Mouse (Mus musculus): ENCODE measurements at regions not wholly inside any gene's neighbourhood (a gene's known extent, or its start where the extent isn't known, plus 50 kb on each side); places are given as distances from the start of the nearest gene placed in this dataset.
A peak's percentile ranks its signal among the peaks of the same experiment; 100 is the strongest.
"Not testable (repeated sequence)": the region's sequence is repeated elsewhere in the genome, so short reads cannot be mapped to it uniquely, and the experiment has no call there.

DNA sequence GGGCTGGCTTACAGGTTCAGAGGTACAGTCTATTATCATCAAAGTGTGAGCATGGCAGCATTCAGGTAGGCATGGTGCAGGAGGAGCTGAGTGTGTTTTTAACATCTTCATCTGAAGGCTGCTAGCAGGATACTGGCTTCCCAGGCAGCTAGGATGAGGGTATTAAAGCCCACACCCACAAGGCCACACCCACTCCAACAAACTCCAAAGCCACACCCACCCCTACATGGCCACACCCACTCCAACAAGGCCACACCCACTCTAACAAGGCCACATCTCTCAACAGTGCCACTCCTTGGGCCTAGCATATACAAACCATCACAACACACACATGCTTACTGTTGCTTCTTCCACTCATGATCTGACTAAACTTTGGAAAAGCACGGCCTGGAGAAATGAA is 172.5 kb downstream of the Msrb3 start:
- no peak for DNase-seq

DNA sequence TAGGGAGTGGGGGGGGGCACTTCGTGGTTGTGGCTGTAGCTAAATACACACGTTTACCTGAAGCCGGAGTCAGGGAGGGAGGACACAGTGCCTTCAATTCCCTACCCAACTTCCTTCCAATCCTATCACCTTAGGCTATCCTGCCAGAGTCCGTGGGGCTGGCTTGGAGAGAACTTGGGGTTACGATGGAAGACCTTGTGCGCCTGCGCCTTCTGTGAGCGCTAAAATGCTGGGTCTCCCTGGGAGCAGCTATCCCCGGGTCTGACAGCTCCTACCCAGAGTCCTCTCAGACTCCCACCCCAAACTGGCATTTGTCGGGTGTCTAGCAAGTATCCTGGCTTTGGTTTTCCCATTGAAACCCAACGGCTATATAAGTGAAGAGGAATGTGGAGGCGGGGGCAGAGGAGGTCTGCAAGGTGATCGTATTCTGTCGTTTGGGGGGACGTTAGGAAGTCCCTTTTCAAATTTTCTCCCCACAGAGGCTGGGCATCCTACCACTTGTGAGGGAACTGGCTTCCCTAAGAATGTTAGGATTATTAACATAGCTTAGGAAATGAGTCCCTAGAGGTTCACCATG is 176.9 kb downstream of the Msrb3 start:
- DNase-seq: no peak

DNA sequence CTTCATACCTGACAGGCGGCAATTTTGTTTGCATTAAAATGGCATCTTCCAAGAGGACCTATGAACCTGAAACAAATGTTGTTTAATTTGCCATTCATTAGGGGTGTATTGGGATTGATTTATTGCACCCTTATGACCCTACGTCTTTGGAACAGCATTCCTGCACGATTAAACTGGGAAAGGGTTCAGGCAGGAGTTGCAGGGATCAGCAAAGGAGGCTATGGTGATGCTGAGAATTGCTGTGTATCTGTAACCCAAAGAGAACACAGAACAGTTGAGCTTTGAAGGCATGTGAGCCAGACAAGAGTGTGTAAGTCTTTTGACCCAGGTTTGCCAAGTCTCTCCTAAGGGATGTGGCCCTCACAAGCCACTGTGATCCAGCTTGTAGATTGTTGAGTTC is 177.9 kb downstream of the Msrb3 start:
- DNase-seq: no peak

GRCm38 (mm10) chr10:120720061-120720460 is 178.8 kb downstream of the Msrb3 start:
- no peak for DNase-seq

GRCm38 (mm10) chr10:120717159-120717567 is 181.7 kb downstream of the Msrb3 start:
- peak in 1 of 2 experiments; percentile 11 for DNase-seq

DNA sequence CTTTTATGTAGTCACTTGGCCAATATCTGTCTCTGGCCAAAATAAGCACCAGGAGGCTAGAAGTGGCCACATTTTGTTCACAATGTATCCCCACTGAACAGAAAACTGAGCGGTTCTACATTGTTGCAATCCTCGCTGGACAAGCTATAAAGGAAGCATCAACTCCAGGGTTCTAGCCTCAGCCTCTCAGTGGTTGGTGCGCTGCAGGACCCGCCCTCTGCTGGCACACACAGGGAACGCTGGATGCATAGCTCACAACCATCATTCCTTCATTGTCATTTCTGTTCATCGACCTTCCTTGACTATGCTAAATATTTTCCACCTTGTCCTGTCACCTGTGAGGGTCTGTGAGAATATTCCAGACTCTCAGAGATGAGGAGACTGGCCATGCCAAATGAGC is 182.5 kb downstream of the Msrb3 start:
- no peak for DNase-seq

- DNase-seq: no peak
These were observed 190.8 kb downstream of the Msrb3 start for GRCm38 (mm10) chr10:120707771-120708750.

DNA sequence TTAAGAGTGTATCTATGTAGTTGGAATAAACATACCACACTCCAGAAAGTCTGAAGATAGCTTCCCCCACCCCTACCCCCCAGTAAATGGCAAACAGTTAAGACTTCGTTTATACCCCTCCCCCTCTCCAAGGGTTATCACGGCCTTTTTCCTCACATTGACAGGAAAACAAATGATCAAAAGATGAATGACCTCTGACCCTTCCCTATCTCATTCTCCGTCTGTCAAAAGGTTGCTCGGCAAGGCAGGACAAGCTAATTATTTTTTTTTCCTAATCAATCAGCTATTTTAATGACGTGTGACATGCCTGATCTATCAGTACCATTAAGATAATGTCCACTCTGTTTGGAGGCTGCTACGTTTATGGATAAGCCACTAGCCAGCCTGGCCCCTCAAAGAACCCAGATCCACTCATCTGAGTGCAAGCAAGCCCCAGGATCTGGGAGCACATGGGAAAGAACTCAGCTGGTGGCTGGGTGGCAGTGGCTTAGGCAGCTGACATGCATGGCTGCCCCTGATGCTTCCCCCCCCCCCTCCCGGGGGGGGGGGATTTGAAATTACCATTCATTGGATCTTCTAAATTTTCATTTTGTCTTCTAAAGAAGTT is 192.1 kb downstream of the Msrb3 start:
- no peak for DNase-seq

DNA sequence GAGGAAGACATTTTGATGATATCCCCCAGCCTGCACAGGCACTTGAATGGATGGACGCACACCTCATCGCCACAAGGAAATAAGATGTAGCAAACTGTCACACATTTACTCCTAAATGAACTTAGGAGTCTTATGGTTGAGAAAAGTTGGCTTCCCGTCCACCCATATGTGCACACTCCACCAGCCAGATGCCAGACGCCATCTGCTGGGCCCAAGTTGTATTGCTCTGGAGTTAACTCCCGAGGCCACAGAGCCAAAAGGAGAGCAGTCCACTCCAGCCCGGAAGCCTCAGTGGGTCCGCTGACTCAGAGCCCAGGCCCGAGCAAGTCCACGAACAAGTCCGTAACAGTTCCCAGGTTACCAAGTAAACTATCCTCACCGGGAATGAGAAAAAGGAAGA is 197.1 kb downstream of the Msrb3 start:
- peak; percentile 85 to 86 for DNase-seq

- no peak for DNase-seq
These were observed 201.5 kb downstream of the Msrb3 start for GRCm38 (mm10) chr10:120697275-120697856.

DNA sequence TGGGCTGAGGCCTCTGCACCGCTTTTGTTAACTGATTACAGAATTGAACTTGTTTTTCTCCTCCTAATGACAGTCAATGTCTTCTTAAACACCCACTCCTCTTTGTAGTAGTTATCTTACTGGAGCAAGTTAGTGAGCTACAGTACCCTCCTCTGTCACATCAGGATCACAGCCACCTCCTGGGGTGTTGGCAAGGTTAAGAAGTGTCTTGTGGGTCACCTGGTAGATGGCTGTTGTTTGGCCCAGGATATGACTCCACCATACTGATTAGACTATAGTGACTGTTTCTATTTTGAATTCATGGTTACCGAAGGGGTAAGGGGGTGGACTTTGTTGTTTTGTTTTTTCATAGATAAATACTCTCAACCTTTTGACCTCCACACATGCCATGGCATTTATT is 202.4 kb downstream of the Msrb3 start:
- DNase-seq: no peak

GRCm38 (mm10) chr10:120694472-120694871 is 204.4 kb downstream of the Msrb3 start:
- DNase-seq: no peak

GRCm38 (mm10) chr10:120691451-120691850 is 207.4 kb downstream of the Msrb3 start:
- DNase-seq: peak; percentile 76 to 85

DNA sequence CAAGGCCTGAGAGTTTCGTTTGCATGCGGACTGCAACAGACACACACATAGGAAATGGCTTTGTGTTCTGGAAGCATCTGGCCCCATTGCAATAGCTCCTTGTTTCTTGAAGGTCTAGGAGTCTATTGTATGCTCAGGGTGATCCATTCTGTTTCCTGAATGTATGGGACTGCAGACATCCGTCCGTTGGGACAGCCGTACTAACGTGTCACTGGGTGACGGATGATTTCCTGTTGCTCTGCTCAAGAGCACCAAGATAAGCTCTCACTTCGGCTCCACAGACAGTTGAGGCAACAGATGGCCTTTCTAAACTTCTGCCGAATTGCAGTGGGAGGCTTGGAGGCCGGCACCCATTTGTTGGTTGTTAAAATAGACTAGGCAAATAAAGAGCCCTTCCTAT is 209.9 kb upstream of the Hmga2 start:
- peak in 1 of 2 experiments; percentile 14 for DNase-seq

DNA sequence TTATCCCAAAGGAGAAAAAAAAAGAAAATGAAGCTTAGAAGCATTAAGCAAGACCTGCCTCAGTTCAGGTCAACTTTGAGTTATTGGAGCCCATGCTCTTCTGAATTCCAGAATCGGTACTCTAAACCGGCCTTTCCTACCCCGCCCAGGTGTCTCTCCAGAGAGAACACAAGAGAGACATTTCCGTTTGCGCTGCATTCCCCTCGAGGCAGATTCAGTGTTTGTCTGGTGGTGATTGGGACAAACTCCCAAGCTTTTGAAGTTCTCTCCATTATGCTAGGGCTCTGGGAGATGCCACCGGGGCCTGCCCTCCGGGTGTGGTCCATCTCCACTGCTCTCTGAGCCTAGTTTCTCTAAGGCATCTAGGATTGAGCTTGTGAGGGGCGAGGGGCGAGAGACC is 205.8 kb upstream of the Hmga2 start:
- DNase-seq: no peak

DNA sequence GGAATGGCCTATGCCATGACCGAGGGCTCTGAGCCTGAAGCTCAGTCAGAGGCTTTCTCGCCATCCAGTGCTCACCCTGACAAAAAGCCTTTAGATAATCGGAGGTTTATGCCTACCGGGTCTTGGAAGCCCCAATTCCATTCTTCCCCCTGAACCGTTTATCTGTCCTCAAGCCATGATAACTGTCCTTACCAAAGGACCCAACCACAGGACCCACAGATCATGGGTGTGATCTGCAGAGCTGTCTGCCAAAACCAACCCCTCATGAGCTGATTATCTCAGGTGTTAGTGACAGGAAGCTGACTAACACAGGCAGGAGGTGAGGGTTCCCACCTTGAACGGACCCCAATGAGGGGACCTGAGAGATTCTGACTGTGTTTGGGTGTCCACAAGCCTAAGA is 203.7 kb upstream of the Hmga2 start:
- no peak for DNase-seq

DNA sequence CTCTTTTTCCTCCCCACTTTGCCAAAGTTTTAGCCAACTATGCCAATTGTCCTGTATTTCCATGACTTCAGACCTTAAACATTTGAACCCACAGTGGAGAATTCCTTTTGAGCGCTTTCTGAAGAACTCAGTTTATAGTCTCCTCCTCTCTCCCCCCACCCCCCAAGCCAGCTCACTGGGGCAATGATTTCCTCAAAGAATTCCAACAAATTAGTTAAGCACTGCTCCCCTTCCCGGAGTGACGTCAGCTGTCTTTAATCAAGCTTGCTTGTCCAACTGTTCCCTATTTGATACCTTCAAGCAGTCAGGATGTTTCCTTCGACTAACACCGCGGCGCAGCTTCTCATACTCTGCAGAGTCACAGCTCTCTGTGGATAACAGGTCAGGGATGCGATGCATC is 202.0 kb upstream of the Hmga2 start:
- no peak for DNase-seq

DNA sequence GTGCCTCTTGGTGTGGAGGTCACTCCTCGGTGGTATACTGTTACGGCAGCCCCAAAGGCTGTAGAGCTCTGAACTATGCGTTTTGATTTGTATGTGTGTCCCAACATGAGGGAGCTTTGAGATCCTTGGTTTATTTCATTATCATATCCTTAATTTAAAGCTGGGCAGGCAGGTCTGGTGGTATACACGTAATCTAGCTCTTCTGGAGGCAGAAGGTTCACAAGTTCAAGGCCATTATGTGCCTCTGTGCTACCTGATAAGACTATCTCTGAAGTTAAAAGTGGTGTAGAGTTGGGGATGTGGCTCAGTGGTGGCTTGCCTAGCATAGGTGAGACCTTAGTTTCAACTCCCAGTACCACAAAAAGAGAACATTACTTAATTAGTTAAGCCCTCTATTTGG is 199.1 kb upstream of the Hmga2 start:
- DNase-seq: no peak

GRCm38 (mm10) chr10:120674321-120675045 is 198.2 kb upstream of the Hmga2 start:
- no peak for DNase-seq

- DNase-seq: not testable (repeated sequence)
These were observed 191.4 kb upstream of the Hmga2 start for GRCm38 (mm10) chr10:120667678-120668031.

- DNase-seq: peak; percentile 80 to 85
These were observed 190.9 kb upstream of the Hmga2 start for GRCm38 (mm10) chr10:120666985-120667677.
